Mouse (Mus musculus) MEL (cell line): ENCODE results near the gene Arl3. TPM values are rescaled to one million over a fixed set of nuclear protein-coding genes. Genes with fewer than 3 reads are reported as not detected.

Source experiments
- DNase-seq: peaks from one replicate; pipeline ENCODE4 v3.0.0; 2011; ENCODE audit warnings: low read depth, low spot score
- H3K27ac ChIP-seq: 2 replicates; pipeline ENCODE4 v1.5.1; 2012; ENCODE audit warnings: low read depth, mild to moderate bottlenecking, control low read depth, low read length, moderate library complexity; ENCODE audit not compliant: control insufficient read depth
- H3K27me3 ChIP-seq, 2 experiments: fragments of 150-350 bp in 1 of 2; sonication (generic) in 1 of 2; 2 replicates each; pipeline ENCODE4 v1.6.1; 2012; ENCODE audit warnings: low read length in 2 of 2, mild to moderate bottlenecking in 2 of 2, improper control_type of control experiment in 1 of 2, moderate library complexity in 1 of 2; ENCODE audit not compliant: insufficient read depth in 2 of 2, control insufficient read depth in 1 of 2
- H3K36me3 ChIP-seq, 2 experiments: 2 replicates each; pipeline ENCODE4 v1.6.1; 2012 to 2014; ENCODE audit warnings: low read length in 2 of 2, improper control_type of control experiment in 1 of 2, inconsistent platforms in 1 of 2, mild to moderate bottlenecking in 1 of 2; ENCODE audit not compliant: insufficient read depth in 2 of 2, control insufficient read depth in 1 of 2
- H3K4me1 ChIP-seq, 2 experiments: fragments of 150-350 bp in 1 of 2; sonication (generic) in 1 of 2; 2 replicates each; pipeline ENCODE4 v1.6.1; 2012; ENCODE audit warnings: low read length in 2 of 2, improper control_type of control experiment in 1 of 2, mild to moderate bottlenecking in 1 of 2; ENCODE audit not compliant: insufficient read depth in 2 of 2, control insufficient read depth in 1 of 2
- H3K4me3 ChIP-seq, 2 experiments: fragments of 150-350 bp in 1 of 2; sonication (generic) in 1 of 2; 2 replicates each; pipeline ENCODE4 v1.5.1; 2012; ENCODE audit warnings: low read depth in 2 of 2, low read length in 2 of 2, mild to moderate bottlenecking in 2 of 2, moderate library complexity in 2 of 2, control low read depth in 1 of 2, improper control_type of control experiment in 1 of 2; ENCODE audit not compliant: control insufficient read depth in 1 of 2, insufficient read depth in 1 of 2
- H3K79me2 ChIP-seq: 2 replicates; pipeline ENCODE4 v1.6.1; 2012; ENCODE audit warnings: mild to moderate bottlenecking, low read length, moderate library complexity; ENCODE audit not compliant: control insufficient read depth, poor library complexity, insufficient read depth
- H3K9ac ChIP-seq: 2 replicates; pipeline ENCODE4 v1.6.1; 2012; ENCODE audit warnings: low read depth, mild to moderate bottlenecking, control low read depth, low read length, moderate library complexity; ENCODE audit not compliant: control insufficient read depth, poor library complexity, severe bottlenecking
- H3K9me3 ChIP-seq: fragments of 150-350 bp; sonication (generic); replicated peaks from 2 replicates; pipeline ENCODE4 v1.6.1; 2012; ENCODE audit warnings: mild to moderate bottlenecking, low read length, improper control_type of control experiment, moderate library complexity; ENCODE audit not compliant: insufficient read depth
- BHLHE40 ChIP-seq: IDR thresholded peaks from 2 replicates; pipeline ENCODE4 v1.6.1; 2012; ENCODE audit warnings: low read depth, mild to moderate bottlenecking, inconsistent platforms, low read length, improper control_type of control experiment, borderline replicate concordance
- CHD2 ChIP-seq: IDR thresholded peaks from 2 replicates; pipeline ENCODE4 v1.6.1; 2011; ENCODE audit warnings: low read length, improper control_type of control experiment
- CTCF ChIP-seq, 3 experiments: IDR thresholded peaks in 2 of 3; conservative IDR thresholded peaks in 1 of 3; 2 replicates each; pipeline ENCODE4 v1.5.1; 2011 to 2012; ENCODE audit warnings: low read length in 3 of 3, low read depth in 2 of 3, mild to moderate bottlenecking in 2 of 3, improper control_type of control experiment in 1 of 3, inconsistent platforms in 1 of 3, mixed read lengths in 1 of 3, moderate library complexity in 1 of 3; ENCODE audit not compliant: control insufficient read depth in 1 of 3, insufficient read depth in 1 of 3, poor library complexity in 1 of 3, severe bottlenecking in 1 of 3
- E2F4 ChIP-seq: IDR thresholded peaks from 2 replicates; pipeline ENCODE4 v1.6.1; 2011; ENCODE audit warnings: low read depth, low read length, improper control_type of control experiment, borderline replicate concordance
- GATA1 ChIP-seq: IDR thresholded peaks from 2 replicates; pipeline ENCODE4 v1.6.1; 2011; ENCODE audit warnings: low read depth, low read length, improper control_type of control experiment
- HCFC1 ChIP-seq: IDR thresholded peaks from 2 replicates; pipeline ENCODE4 v1.6.1; 2012; ENCODE audit warnings: low read depth, mild to moderate bottlenecking, inconsistent platforms, low read length, improper control_type of control experiment, moderate library complexity
- JUND ChIP-seq: IDR thresholded peaks from 2 replicates; pipeline ENCODE4 v1.6.1; 2011; ENCODE audit warnings: low read depth, mild to moderate bottlenecking, improper control_type of control experiment, low read length
- KAT2A ChIP-seq: conservative IDR thresholded peaks from 2 replicates; pipeline ENCODE4 v1.6.1; 2012; ENCODE audit warnings: low read depth, low read length, improper control_type of control experiment, inconsistent platforms
- MAX ChIP-seq: IDR thresholded peaks from 2 replicates; pipeline ENCODE4 v1.6.1; 2011; ENCODE audit warnings: low read length, improper control_type of control experiment
- MYB ChIP-seq: IDR thresholded peaks from 2 replicates; pipeline ENCODE4 v1.6.1; 2011; ENCODE audit warnings: mild to moderate bottlenecking, low read depth, low read length, improper control_type of control experiment
- MYC ChIP-seq: IDR thresholded peaks from 2 replicates; pipeline ENCODE4 v1.6.1; 2011; ENCODE audit warnings: low read depth, mild to moderate bottlenecking, low read length, improper control_type of control experiment, moderate library complexity
- NELFE ChIP-seq: IDR thresholded peaks from 2 replicates; pipeline ENCODE4 v1.6.1; 2011; ENCODE audit warnings: low read depth, low read length, improper control_type of control experiment
- POLR2AphosphoS2 ChIP-seq: IDR thresholded peaks from 2 replicates; pipeline ENCODE4 v1.6.1; 2011; ENCODE audit warnings: low read length, improper control_type of control experiment
- RAD21 ChIP-seq: IDR thresholded peaks from 2 replicates; pipeline ENCODE4 v1.6.1; 2011; ENCODE audit warnings: mild to moderate bottlenecking, low read depth, low read length, improper control_type of control experiment
- RCOR1 ChIP-seq: IDR thresholded peaks from 2 replicates; pipeline ENCODE4 v1.6.1; 2012; ENCODE audit warnings: low read depth, mild to moderate bottlenecking, inconsistent platforms, low read length, improper control_type of control experiment
- SMC3 ChIP-seq: IDR thresholded peaks from 2 replicates; pipeline ENCODE4 v1.6.1; 2011; ENCODE audit warnings: low read depth, low read length, improper control_type of control experiment
- TBP ChIP-seq: IDR thresholded peaks from 2 replicates; pipeline ENCODE4 v1.8.0; 2011; ENCODE audit warnings: low read depth, low read length, improper control_type of control experiment
- USF1 ChIP-seq: IDR thresholded peaks from 2 replicates; pipeline ENCODE4 v1.6.1; 2014; ENCODE audit warnings: low read depth, mild to moderate bottlenecking, inconsistent platforms, low read length, improper control_type of control experiment, moderate library complexity
- ZMIZ1 ChIP-seq: IDR thresholded peaks from 2 replicates; pipeline ENCODE4 v1.6.1; 2012; ENCODE audit warnings: low read depth, mild to moderate bottlenecking, inconsistent platforms, low read length, improper control_type of control experiment, moderate library complexity
- ZNF384 ChIP-seq: IDR thresholded peaks from 2 replicates; pipeline ENCODE4 v1.6.1; 2012; ENCODE audit warnings: low read depth, mild to moderate bottlenecking, inconsistent platforms, low read length, improper control_type of control experiment
- polyA plus RNA-seq, 2 experiments: library from polyadenylated mRNA; stranded (reverse) in 1 of 2; unstranded in 1 of 2; fragments of >175 nt in 1 of 2; fragments of >200 nt in 1 of 2; gene quantifications; 2 replicates each; pipeline versions ENCODE4 v1.2.1 to v1.2.4; 2012; ENCODE audit warnings: low replicate concordance in 2 of 2, low read depth in 1 of 2; ENCODE audit not compliant: insufficient read length in 2 of 2, insufficient read depth in 1 of 2, missing spikeins in 1 of 2
- total RNA-seq: library from RNA; depleted of rRNA; stranded (reverse); fragments of 300-350 nt; gene quantifications from 2 replicates; pipeline ENCODE4 v1.2.3, GENCODE M21; 2012

The Arl3 gene
- total and polyA plus RNA-seq, 3 experiments = 62.4 to 123 TPM; not detected in 1

GRCm38 (mm10) chr19:46592751-46593439 is 19.9 kb upstream of the Arl3 start:
- no peak overlapping the region for H3K9ac ChIP-seq
- no peak overlapping the region for H3K4me3 ChIP-seq
- no peaks in the 10 kb centered on the region for H3K27me3 ChIP-seq
- no peaks in the 10 kb centered on the region for H3K79me2 ChIP-seq
- peak; percentile 43; the same call in 1 of the 2 replicates for TF ChIP-seq ZNF384
- no peak for TF ChIP-seq CHD2
- peak in 2 of 3 experiments; percentile 28 to 49; a peak in 4 of 6 replicates for TF ChIP-seq CTCF (IDR thresholded peaks at IDR 0.05 in 2 of 3, conservative IDR thresholded peaks at IDR 0.05 in 1 of 3; ENCODE audit: control insufficient read depth in 1 of 3, insufficient read depth in 1 of 3, low read depth in 2 of 3, low read length in 3 of 3, poor library complexity in 1 of 3, severe bottlenecking in 1 of 3)
- no peak for TF ChIP-seq NELFE
- TF ChIP-seq MYC = 0 out of 2 replicates have a peak, but pooled peaks have one; percentile 34
- TF ChIP-seq SMC3 = peak; percentile 32
- no peak overlapping the region for H3K27ac ChIP-seq
- H3K4me1 ChIP-seq = peaks cover 0 to 3% of the 10 kb centered on the region in 2 experiments; a peak in 2 of 4 replicates
- H3K36me3 ChIP-seq = peaks cover 1 to 2% of the 10 kb centered on the region in 2 experiments; a peak in 2 of 4 replicates
- peak; percentile 71 for DNase-seq
- no peaks in the 10 kb centered on the region for H3K9me3 ChIP-seq

DNA sequence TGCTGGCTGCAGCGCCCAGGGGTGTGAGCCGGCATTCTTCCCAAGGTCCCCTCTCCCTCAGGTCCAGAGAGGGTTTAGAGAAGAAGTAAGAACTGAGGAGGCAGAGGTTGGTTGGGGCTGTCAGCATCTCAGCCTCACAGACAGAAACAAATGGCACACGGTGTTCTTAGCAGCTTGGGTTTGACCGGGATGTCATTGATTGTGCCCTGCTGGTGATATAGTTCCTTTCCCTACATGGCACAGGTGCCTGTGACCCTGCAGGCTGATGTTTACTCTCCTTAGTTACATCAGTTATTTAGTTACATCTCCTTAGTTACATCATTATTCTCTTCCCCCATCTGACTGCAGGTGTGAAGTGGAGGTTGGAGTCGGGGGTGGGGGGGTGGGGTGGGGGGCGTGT is 18.6 kb upstream of the Arl3 start:
- no peak for DNase-seq
- Histone ChIP-seq H3K79me2 (no peaks in the 10 kb centered on the region), H3K27me3 (no peaks in the 10 kb centered on the region), H3K4me1 (no peaks in the 10 kb centered on the region), H3K36me3 (0 out of 4 replicates have a peak, but pooled peaks cover 0 to 1% of the 10 kb centered on the region in 2 experiments), H3K4me3 (no peak overlapping the region), H3K27ac (no peak overlapping the region), H3K9me3 (no peaks in the 10 kb centered on the region), H3K9ac (no peak overlapping the region)
- TF ChIP-seq POLR2AphosphoS2 (no peak), HCFC1 (no peak), RCOR1 (no peak), MAX (no peak), ZMIZ1 (no peak), SMC3 (no peak), NELFE (no peak), GATA1 (no peak), BHLHE40 (no peak), MYB (no peak), JUND (no peak), RAD21 (no peak), TBP (no peak), E2F4 (no peak), MYC (no peak), KAT2A (no peak), ZNF384 (no peak), USF1 (no peak)
